Mouse (Mus musculus): ENCODE data around the gene Crebbp.

The Crebbp gene

GRCm38 (mm10) chr16:4041646-4042045, 172.2 kb downstream of the Crebbp start:
- no peak for DNase-seq (ENCODE audit: low read depth)

GRCm38 (mm10) chr16:4040206-4040605, 173.6 kb downstream of the Crebbp start:
- DNase-seq (ENCODE audit: low read depth): no peak

- DNase-seq (ENCODE audit: low read depth): no peak
These were observed 176.1 kb downstream of the Crebbp start for GRCm38 (mm10) chr16:4037690-4038089.

GRCm38 (mm10) chr16:4036807-4037206, 177.0 kb downstream of the Crebbp start, which contains the start of gene Dnase1:
Dnase1 (plus strand) TSS chr16:4036942.
- DNase-seq (ENCODE audit: low read depth): no peak

- DNase-seq (ENCODE audit: low read depth): no peak
These were observed 178.2 kb downstream of the Crebbp start for GRCm38 (mm10) chr16:4035575-4035974.

GRCm38 (mm10) chr16:4034476-4034875, 179.3 kb downstream of the Crebbp start:
- no peak for DNase-seq (ENCODE audit: low read depth)

GRCm38 (mm10) chr16:4033971-4034370, 179.8 kb downstream of the Crebbp start:
- no peak for DNase-seq (ENCODE audit: low read depth)

- peak; percentile 97 for DNase-seq (ENCODE audit: low read depth)
These were observed 181.5 kb downstream of the Crebbp start for GRCm38 (mm10) chr16:4032341-4032748.

GRCm38 (mm10) chr16:4031441-4032274, 182.1 kb downstream of the Crebbp start:
- no peak for DNase-seq (ENCODE audit: low read depth)

Data from 416B (cell line).